Mouse (Mus musculus) hematopoietic stem cell, adult 5-6 weeks (primary cell): ENCODE results near the gene Smg6. TPM values are rescaled to one million over a fixed set of nuclear protein-coding genes. Genes with fewer than 3 reads are reported as not detected.
"Not testable (repeated sequence)": the region's sequence is repeated elsewhere in the genome, so short reads cannot be mapped to it uniquely, and the experiment has no call there.

ENCODE experiments used
- ATAC-seq, 2 experiments: fragments of 125-278 bp in 1 of 2; replicated peaks in 1 of 2; 2 replicates each; pipeline ENCODE4 v1.8.0; 2016 to 2017; ENCODE audit warnings: inconsistent platforms in 2 of 2, mild to moderate bottlenecking in 2 of 2, moderate number of reproducible peaks in 2 of 2, low read depth in 1 of 2, moderate TSS enrichment in 1 of 2; ENCODE audit not compliant: low FRiP score in 2 of 2, poor library complexity in 2 of 2, severe bottlenecking in 2 of 2, insufficient read depth in 1 of 2, low TSS enrichment in 1 of 2
- total RNA-seq: library from RNA; stranded (forward); fragments of 172-1452, 232-1000 nt; gene quantifications from 2 replicates; pipeline ENCODE4 v1.2.3, GENCODE M21; 2017

Smg6 gene
- total RNA-seq, 1 experiment from 2014 or later = 87.5 TPM

GRCm38 (mm10) chr11:74976835-74977687 is 51.4 kb downstream of the Smg6 start:
- ATAC-seq = no peak

- ATAC-seq = peak; percentile 78 to 82
These were observed 55.8 kb downstream of the Smg6 start for GRCm38 (mm10) chr11:74981464-74981863.

- ATAC-seq = no peak
These were observed 56.6 kb downstream of the Smg6 start for GRCm38 (mm10) chr11:74982241-74982640.

GRCm38 (mm10) chr11:74988162-74988561 is 62.5 kb downstream of the Smg6 start:
- ATAC-seq = no peak

GRCm38 (mm10) chr11:74989047-74989446 is 63.4 kb downstream of the Smg6 start:
- ATAC-seq = no peak

- no peak for ATAC-seq
These were observed 64.9 kb downstream of the Smg6 start for GRCm38 (mm10) chr11:74990501-74990900.

- ATAC-seq = no peak
These were observed 65.7 kb downstream of the Smg6 start for GRCm38 (mm10) chr11:74991290-74991689.

GRCm38 (mm10) chr11:74992427-74992987 is 66.9 kb downstream of the Smg6 start:
- peak; percentile 83 to 91 for ATAC-seq

- no peak for ATAC-seq
These were observed 68.5 kb downstream of the Smg6 start for GRCm38 (mm10) chr11:74994141-74994540.

GRCm38 (mm10) chr11:74994856-74995255 is 69.2 kb downstream of the Smg6 start:
- no peak for ATAC-seq

- ATAC-seq = no peak
These were observed 70.9 kb downstream of the Smg6 start for GRCm38 (mm10) chr11:74996482-74996881.

- peak in 1 of 2 experiments; percentile 39; a peak in 1 of 4 replicates for ATAC-seq
These were observed 75.4 kb downstream of the Smg6 start for GRCm38 (mm10) chr11:75000869-75001653.

GRCm38 (mm10) chr11:75008270-75008669 is 82.6 kb downstream of the Smg6 start:
- ATAC-seq = no peak

- ATAC-seq = not testable (repeated sequence)
These were observed 83.9 kb downstream of the Smg6 start for GRCm38 (mm10) chr11:75009537-75009936.

GRCm38 (mm10) chr11:75012997-75013694 is 87.5 kb downstream of the Smg6 start:
- peak; percentile 77 to 94 for ATAC-seq

- no peak for ATAC-seq
These were observed 88.4 kb downstream of the Smg6 start for GRCm38 (mm10) chr11:75013764-75014695.
